Mouse (Mus musculus): ENCODE data around the gene Ccdc158. TPM values are rescaled to one million over a fixed set of nuclear protein-coding genes. Genes with fewer than 3 reads are reported as not detected.

Ccdc158 gene
- polyA plus RNA-seq (2012; ENCODE audit: insufficient read depth, insufficient read length, missing spikeins) = 0.21 TPM in 1 of 2 replicates, not detected in the other

- H3K27ac ChIP-seq (ENCODE audit: insufficient read depth, low read depth, low read length) = no peak within 1 kb of the TSS
- H3K4me3 ChIP-seq (ENCODE audit: insufficient read depth, low read length) = no peak within 1 kb of the TSS
- H3K4me1 ChIP-seq (ENCODE audit: control insufficient read depth, insufficient read depth, low read length) = 0 out of 2 replicates have a peak, but pooled peaks cover 2% of the 10 kb centered on the region
- TF ChIP-seq POLR2A (IDR thresholded peaks at IDR 0.05; ENCODE audit: borderline replicate concordance, low read depth, low read length) (no peak), CTCF (IDR thresholded peaks at IDR 0.05; ENCODE audit: low read depth, low read length) (no peak)
These were observed at the start of gene Ccdc158 for GRCm38 (mm10) chr5:92674859-92675573. Gene Ccdc158, minus strand, starts transcription at chr5:92675271.

GRCm38 (mm10) chr5:92721610-92722009 lies 46.5 kb upstream of the Ccdc158 start:
- TF ChIP-seq POLR2A (IDR thresholded peaks at IDR 0.05; ENCODE audit: borderline replicate concordance, low read depth, low read length) = no peak
- TF ChIP-seq CTCF (IDR thresholded peaks at IDR 0.05; ENCODE audit: low read depth, low read length) = no peak
- no peak overlapping the region for H3K27ac ChIP-seq (ENCODE audit: insufficient read depth, low read depth, low read length)
- H3K4me1 ChIP-seq (ENCODE audit: control insufficient read depth, insufficient read depth, low read length) = no peaks in the 10 kb centered on the region
- no peak overlapping the region for H3K4me3 ChIP-seq (ENCODE audit: insufficient read depth, low read length)

GRCm38 (mm10) chr5:92718856-92719255 lies 43.8 kb upstream of the Ccdc158 start:
- TF ChIP-seq CTCF (IDR thresholded peaks at IDR 0.05; ENCODE audit: low read depth, low read length) (no peak), POLR2A (IDR thresholded peaks at IDR 0.05; ENCODE audit: borderline replicate concordance, low read depth, low read length) (no peak)
- Histone ChIP-seq H3K4me3 (ENCODE audit: insufficient read depth, low read length) (no peak overlapping the region), H3K4me1 (ENCODE audit: control insufficient read depth, insufficient read depth, low read length) (no peaks in the 10 kb centered on the region), H3K27ac (ENCODE audit: insufficient read depth, low read depth, low read length) (no peak overlapping the region)

- H3K27ac ChIP-seq (ENCODE audit: insufficient read depth, low read depth, low read length) = no peak overlapping the region
- no peaks in the 10 kb centered on the region for H3K4me1 ChIP-seq (ENCODE audit: control insufficient read depth, insufficient read depth, low read length)
- no peak for TF ChIP-seq POLR2A (IDR thresholded peaks at IDR 0.05; ENCODE audit: borderline replicate concordance, low read depth, low read length)
- no peak for TF ChIP-seq CTCF (IDR thresholded peaks at IDR 0.05; ENCODE audit: low read depth, low read length)
- no peak overlapping the region for H3K4me3 ChIP-seq (ENCODE audit: insufficient read depth, low read length)
These were observed 42.7 kb upstream of the Ccdc158 start for GRCm38 (mm10) chr5:92717666-92718360.

GRCm38 (mm10) chr5:92715890-92716289 lies 40.8 kb upstream of the Ccdc158 start:
- H3K27ac ChIP-seq (ENCODE audit: insufficient read depth, low read depth, low read length) = no peak overlapping the region
- TF ChIP-seq POLR2A (IDR thresholded peaks at IDR 0.05; ENCODE audit: borderline replicate concordance, low read depth, low read length) (no peak), CTCF (IDR thresholded peaks at IDR 0.05; ENCODE audit: low read depth, low read length) (no peak)
- H3K4me3 ChIP-seq (ENCODE audit: insufficient read depth, low read length) = no peak overlapping the region
- H3K4me1 ChIP-seq (ENCODE audit: control insufficient read depth, insufficient read depth, low read length) = no peaks in the 10 kb centered on the region

- no peaks in the 10 kb centered on the region for H3K4me1 ChIP-seq (ENCODE audit: control insufficient read depth, insufficient read depth, low read length)
- no peak overlapping the region for H3K4me3 ChIP-seq (ENCODE audit: insufficient read depth, low read length)
These were observed 40.2 kb upstream of the Ccdc158 start for GRCm38 (mm10) chr5:92715319-92715718.

GRCm38 (mm10) chr5:92714886-92715285 lies 39.8 kb upstream of the Ccdc158 start:
- TF ChIP-seq CTCF (IDR thresholded peaks at IDR 0.05; ENCODE audit: low read depth, low read length) (no peak), POLR2A (IDR thresholded peaks at IDR 0.05; ENCODE audit: borderline replicate concordance, low read depth, low read length) (no peak)
- Histone ChIP-seq H3K27ac (ENCODE audit: insufficient read depth, low read depth, low read length) (no peak overlapping the region), H3K4me1 (ENCODE audit: control insufficient read depth, insufficient read depth, low read length) (no peaks in the 10 kb centered on the region), H3K4me3 (ENCODE audit: insufficient read depth, low read length) (no peak overlapping the region)

More at GRCm38 (mm10) chr5:92715319-92715718, 40.2 kb upstream of the Ccdc158 start:
- no peak for TF ChIP-seq POLR2A (IDR thresholded peaks at IDR 0.05; ENCODE audit: borderline replicate concordance, low read depth, low read length)
- no peak for TF ChIP-seq CTCF (IDR thresholded peaks at IDR 0.05; ENCODE audit: low read depth, low read length)
- H3K27ac ChIP-seq (ENCODE audit: insufficient read depth, low read depth, low read length) = no peak overlapping the region

- H3K4me1 ChIP-seq (ENCODE audit: control insufficient read depth, insufficient read depth, low read length) = no peaks in the 10 kb centered on the region
- TF ChIP-seq POLR2A (IDR thresholded peaks at IDR 0.05; ENCODE audit: borderline replicate concordance, low read depth, low read length) (no peak), CTCF (IDR thresholded peaks at IDR 0.05; ENCODE audit: low read depth, low read length) (no peak)
- H3K4me3 ChIP-seq (ENCODE audit: insufficient read depth, low read length) = no peak overlapping the region
- no peak overlapping the region for H3K27ac ChIP-seq (ENCODE audit: insufficient read depth, low read depth, low read length)
These were observed 37.7 kb upstream of the Ccdc158 start for GRCm38 (mm10) chr5:92712621-92713395.

GRCm38 (mm10) chr5:92711666-92712290 lies 36.7 kb upstream of the Ccdc158 start:
- TF ChIP-seq CTCF (IDR thresholded peaks at IDR 0.05; ENCODE audit: low read depth, low read length) (no peak), POLR2A (IDR thresholded peaks at IDR 0.05; ENCODE audit: borderline replicate concordance, low read depth, low read length) (no peak)
- Histone ChIP-seq H3K4me3 (ENCODE audit: insufficient read depth, low read length) (no peak overlapping the region), H3K27ac (ENCODE audit: insufficient read depth, low read depth, low read length) (no peak overlapping the region), H3K4me1 (ENCODE audit: control insufficient read depth, insufficient read depth, low read length) (no peaks in the 10 kb centered on the region)
